Mouse (Mus musculus): ENCODE data around the gene Cks2.

- no peak for TF ChIP-seq CHD2 (IDR thresholded peaks at IDR 0.05; ENCODE audit: low read length)
- TF ChIP-seq POLR2A (IDR thresholded peaks at IDR 0.05; ENCODE audit: control insufficient read depth in 1 of 2, insufficient read depth in 1 of 2, low read depth in 1 of 2, low read length in 2 of 2, poor library complexity in 1 of 2): no peak
- TF ChIP-seq ZC3H11A (IDR thresholded peaks at IDR 0.05; ENCODE audit: low read depth, low read length): no peak
- no peak for TF ChIP-seq JUND (IDR thresholded peaks at IDR 0.05; ENCODE audit: low read depth, low read length)
- no peak for TF ChIP-seq TAL1 (IDR thresholded peaks at IDR 0.05; ENCODE audit: low read length)
- TF ChIP-seq UBTF (IDR thresholded peaks at IDR 0.05; ENCODE audit: borderline replicate concordance, insufficient read depth, low read depth, low read length): no peak
- no peak for TF ChIP-seq CHD1 (IDR thresholded peaks at IDR 0.05; ENCODE audit: low read depth, low read length)
- TF ChIP-seq MYC (IDR thresholded peaks at IDR 0.05; ENCODE audit: low read depth, low read length): no peak
- TF ChIP-seq USF1 (IDR thresholded peaks at IDR 0.05; ENCODE audit: low read depth, low read length): no peak
- no peak for TF ChIP-seq GATA1 (IDR thresholded peaks at IDR 0.05; ENCODE audit: low read depth, low read length)
- TF ChIP-seq NRF1 (IDR thresholded peaks at IDR 0.05; ENCODE audit: insufficient read depth, low read depth, low read length, poor library complexity, severe bottlenecking): no peak
- TF ChIP-seq CTCF (IDR thresholded peaks at IDR 0.05 in 2 of 3, conservative IDR thresholded peaks at IDR 0.05 in 1 of 3; ENCODE audit: control insufficient read depth in 1 of 3, insufficient read depth in 1 of 3, low read depth in 2 of 3, low read length in 3 of 3, poor library complexity in 1 of 3, severe bottlenecking in 1 of 3): no peak
- TF ChIP-seq EP300 (IDR thresholded peaks at IDR 0.05; ENCODE audit: low read depth in 1 of 2, low read length in 2 of 2): peak; percentile 26 to 28; a peak in 2 of 4 replicates
Measured at GRCm38 (mm10) chr13:51649740-51650139, 4.7 kb downstream of the Cks2 start.
